Mouse (Mus musculus): Measurements from ENCODE around the gene Pfkfb3. TPM values are rescaled to one million over a fixed set of nuclear protein-coding genes. Genes with fewer than 3 reads are reported as not detected.

Gene Pfkfb3
- polyA plus RNA-seq, 1 experiment: not detected

- no peak for TF ChIP-seq GATA1 (IDR thresholded peaks at IDR 0.05; ENCODE audit: low read length)
Measured at GRCm38 (mm10) chr2:11492855-11493254, 61.0 kb downstream of the Pfkfb3 start.

GRCm38 (mm10) chr2:11491471-11491870, 62.4 kb downstream of the Pfkfb3 start:
- no peak for TF ChIP-seq GATA1 (IDR thresholded peaks at IDR 0.05; ENCODE audit: low read length)

GRCm38 (mm10) chr2:11490554-11490953, 63.3 kb downstream of the Pfkfb3 start:
- TF ChIP-seq GATA1 (IDR thresholded peaks at IDR 0.05; ENCODE audit: low read length): no peak

- TF ChIP-seq GATA1 (IDR thresholded peaks at IDR 0.05; ENCODE audit: low read length): no peak
Measured at GRCm38 (mm10) chr2:11483226-11483625, 70.7 kb downstream of the Pfkfb3 start.

GRCm38 (mm10) chr2:11482364-11482763, 71.5 kb downstream of the Pfkfb3 start:
- no peak for TF ChIP-seq GATA1 (IDR thresholded peaks at IDR 0.05; ENCODE audit: low read length)

GRCm38 (mm10) chr2:11478960-11479359, 74.9 kb downstream of the Pfkfb3 start:
- TF ChIP-seq GATA1 (IDR thresholded peaks at IDR 0.05; ENCODE audit: low read length): no peak

- TF ChIP-seq GATA1 (IDR thresholded peaks at IDR 0.05; ENCODE audit: low read length): no peak
Measured at GRCm38 (mm10) chr2:11475316-11475715, 78.6 kb downstream of the Pfkfb3 start.

- no peak for TF ChIP-seq GATA1 (IDR thresholded peaks at IDR 0.05; ENCODE audit: low read length)
Measured at GRCm38 (mm10) chr2:11464661-11465099, 89.2 kb downstream of the Pfkfb3 start.

GRCm38 (mm10) chr2:11460976-11461375, 92.9 kb downstream of the Pfkfb3 start:
- TF ChIP-seq GATA1 (IDR thresholded peaks at IDR 0.05; ENCODE audit: low read length): no peak

GRCm38 (mm10) chr2:11458494-11458893, 95.4 kb downstream of the Pfkfb3 start:
- no peak for TF ChIP-seq GATA1 (IDR thresholded peaks at IDR 0.05; ENCODE audit: low read length)

GRCm38 (mm10) chr2:11457904-11458303, 96.0 kb downstream of the Pfkfb3 start:
- no peak for TF ChIP-seq GATA1 (IDR thresholded peaks at IDR 0.05; ENCODE audit: low read length)

- no peak for TF ChIP-seq GATA1 (IDR thresholded peaks at IDR 0.05; ENCODE audit: low read length)
Measured at GRCm38 (mm10) chr2:11448711-11449110, 105.2 kb downstream of the Pfkfb3 start.

- no peak for TF ChIP-seq GATA1 (IDR thresholded peaks at IDR 0.05; ENCODE audit: low read length)
Measured at GRCm38 (mm10) chr2:11447865-11448264, 106.0 kb downstream of the Pfkfb3 start.

- TF ChIP-seq GATA1 (IDR thresholded peaks at IDR 0.05; ENCODE audit: low read length): no peak
Measured at GRCm38 (mm10) chr2:11445722-11446121, 108.2 kb downstream of the Pfkfb3 start.

GRCm38 (mm10) chr2:11441864-11442263, 112.0 kb downstream of the Pfkfb3 start:
- TF ChIP-seq GATA1 (IDR thresholded peaks at IDR 0.05; ENCODE audit: low read length): no peak

- no peak for TF ChIP-seq GATA1 (IDR thresholded peaks at IDR 0.05; ENCODE audit: low read length)
Measured at GRCm38 (mm10) chr2:11438231-11438954, 115.5 kb downstream of the Pfkfb3 start.

GRCm38 (mm10) chr2:11436353-11436752, 117.5 kb downstream of the Pfkfb3 start:
- TF ChIP-seq GATA1 (IDR thresholded peaks at IDR 0.05; ENCODE audit: low read length): no peak
